Mouse (Mus musculus) kidney, adult 9 months (tissue): ENCODE measurements around the gene Ahctf1.
"Not testable (repeated sequence)": the region's sequence is repeated elsewhere in the genome, so short reads cannot be mapped to it uniquely, and the experiment has no call there.

Experiments used
- DNase-seq: peaks from one replicate; pipeline ENCODE4 v3.0.0; 2022

Ahctf1 gene

DNA sequence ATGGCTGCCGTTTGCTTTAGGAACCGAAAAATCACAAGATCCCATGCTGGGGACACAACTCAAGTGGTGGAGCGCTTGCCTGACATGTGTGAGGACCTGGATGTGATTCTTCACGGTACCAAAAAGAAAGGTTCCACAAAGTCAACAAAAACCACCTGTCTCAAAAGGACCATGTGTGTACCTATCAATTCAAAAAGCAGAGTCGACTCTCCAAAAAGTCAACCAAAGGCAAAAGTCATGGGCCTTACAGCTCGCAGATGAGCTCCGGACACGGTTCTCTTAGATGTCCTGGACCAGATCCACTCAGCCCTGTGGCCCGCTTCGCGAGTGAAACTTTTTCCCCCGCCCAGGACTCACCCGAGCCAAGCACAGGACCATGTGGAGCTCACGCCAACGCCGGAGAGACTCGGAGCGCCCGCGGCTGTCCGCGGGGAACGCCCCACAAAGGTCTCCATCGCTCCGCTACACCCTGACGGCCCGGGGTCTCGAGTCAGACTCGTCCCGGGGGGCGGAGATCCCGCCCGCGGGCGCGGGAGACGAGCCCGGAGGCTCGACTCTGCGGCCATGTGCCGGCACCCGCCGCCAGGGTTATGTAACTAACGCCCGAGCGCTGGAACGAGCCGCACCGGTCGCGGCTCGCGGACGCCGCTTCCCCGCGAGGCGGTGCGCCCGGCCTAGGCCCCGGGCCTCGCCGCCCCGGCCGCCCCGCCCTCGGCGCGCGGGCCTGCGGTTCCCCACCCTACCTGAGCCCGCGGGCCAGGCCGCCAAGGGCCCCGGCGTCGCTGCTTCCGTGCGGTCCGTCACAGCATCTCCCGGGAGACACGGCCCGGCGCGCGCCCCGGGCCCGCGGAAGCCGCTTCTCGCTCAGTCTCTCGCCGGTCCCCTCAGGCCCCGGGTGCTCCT lies 619 bp downstream of the Ahctf1 start, which contains the start of gene Gm10518:
TSS of gene Gm10518 (plus strand) at position 767 of the 903 bp plus-strand sequence.
- peak; percentile 70 for DNase-seq

- DNase-seq, result no peak
These were observed 4.7 kb downstream of the Ahctf1 start for GRCm38 (mm10) chr1:179798794-179799193.

- no peak for DNase-seq
These were observed 16.2 kb downstream of the Ahctf1 start for GRCm38 (mm10) chr1:179787281-179787680.

DNA sequence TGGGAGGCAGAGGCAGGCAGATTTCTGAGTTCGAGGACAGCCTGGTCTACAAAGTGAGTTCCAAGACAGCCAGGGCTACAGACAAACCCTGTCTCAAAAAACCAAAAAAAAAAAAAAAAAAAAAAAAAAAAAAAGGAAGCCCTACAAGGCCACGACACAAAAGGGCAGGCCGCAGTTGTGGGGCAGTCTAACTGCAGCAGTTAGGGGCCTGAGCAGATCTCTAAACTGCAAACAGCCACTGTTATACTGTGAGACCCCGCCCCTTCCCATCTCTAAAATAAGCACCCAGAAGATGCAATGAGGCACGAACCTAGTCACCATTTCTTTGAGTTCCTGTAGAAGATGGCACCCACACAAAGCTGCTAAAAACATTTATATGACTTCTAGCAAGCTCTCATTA lies 18.0 kb downstream of the Ahctf1 start:
- DNase-seq, result no peak

DNA sequence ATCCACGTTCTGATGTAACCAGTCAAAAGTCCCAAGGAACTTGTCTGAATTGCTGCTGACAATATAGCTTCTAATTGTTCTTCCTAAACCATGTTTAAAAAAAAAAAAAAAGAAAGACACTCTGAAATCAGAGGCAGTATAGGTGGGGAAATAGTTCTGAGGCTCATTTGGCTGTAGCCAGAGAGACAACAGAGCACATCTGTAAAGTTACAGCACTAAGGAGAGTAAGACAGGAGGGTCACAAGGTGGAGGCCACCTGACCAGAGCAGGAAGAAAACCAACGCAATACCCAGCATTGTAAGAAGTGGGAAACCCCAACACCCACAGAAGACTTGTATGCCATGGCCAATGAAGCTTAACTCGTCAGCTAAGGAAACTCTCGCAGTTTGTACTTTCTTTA lies 19.4 kb downstream of the Ahctf1 start:
- DNase-seq, result no peak

GRCm38 (mm10) chr1:179776831-179777230 lies 26.6 kb downstream of the Ahctf1 start:
- DNase-seq, result no peak

DNA sequence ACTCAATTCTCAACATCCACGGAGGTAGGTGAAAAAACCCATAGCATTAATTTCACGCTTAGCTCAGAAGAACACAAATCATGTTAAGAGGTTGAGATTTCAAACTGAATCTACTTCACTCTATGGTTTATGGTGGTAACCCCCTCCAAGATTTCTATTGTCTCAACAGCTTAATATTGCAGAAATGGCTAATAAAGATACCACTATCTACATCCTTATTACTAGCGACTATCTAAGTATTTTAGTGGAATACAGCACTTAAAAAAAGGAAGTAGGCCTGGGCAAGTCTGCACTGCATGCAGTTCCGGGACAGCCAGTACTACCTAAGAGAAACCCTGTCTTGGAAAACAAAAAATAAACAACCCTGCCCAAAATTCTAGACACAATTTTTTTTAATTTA lies 42.9 kb downstream of the Ahctf1 start:
- DNase-seq, result no peak

- no peak for DNase-seq
These were observed 43.4 kb downstream of the Ahctf1 start for GRCm38 (mm10) chr1:179760086-179760485.

- DNase-seq, result no peak
These were observed 47.0 kb downstream of the Ahctf1 start for GRCm38 (mm10) chr1:179756477-179756876.

- DNase-seq, result no peak
These were observed 50.5 kb downstream of the Ahctf1 start for GRCm38 (mm10) chr1:179753006-179753405.

GRCm38 (mm10) chr1:179752276-179752675 lies 51.2 kb downstream of the Ahctf1 start:
- DNase-seq, result no peak

- no peak for DNase-seq
These were observed 58.3 kb downstream of the Ahctf1 start, which contains the start of gene Kif28 for GRCm38 (mm10) chr1:179745171-179745570. TSS of gene Kif28 (minus strand) at chr1:179745271.

DNA sequence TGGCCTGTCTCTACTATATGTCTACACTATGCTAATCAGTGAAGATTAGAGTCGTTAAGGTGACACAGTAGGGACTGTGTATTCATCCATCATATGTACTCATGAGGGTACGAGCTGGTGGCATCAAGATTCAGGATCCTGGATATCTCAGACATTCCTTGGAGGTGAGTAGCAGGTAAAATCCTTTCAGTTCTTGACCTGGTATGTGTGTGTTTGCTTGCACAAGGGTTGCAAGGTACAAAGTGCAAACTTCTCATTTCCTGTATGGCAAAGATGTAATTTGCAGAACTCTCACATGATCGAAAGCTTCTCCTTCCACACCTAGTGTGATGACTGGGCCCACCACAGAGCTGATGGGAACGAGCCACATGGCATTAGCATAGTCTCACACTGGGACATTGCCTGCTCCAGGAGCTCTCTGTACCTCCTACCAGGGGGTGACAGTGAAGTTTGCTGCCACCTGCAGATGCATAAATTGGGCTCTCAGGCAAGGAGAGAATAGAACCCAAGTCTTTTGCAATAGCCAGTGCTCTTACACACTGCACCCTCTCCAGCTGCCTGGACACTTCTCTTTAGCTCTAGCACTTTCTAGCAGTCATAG lies 59.8 kb downstream of the Ahctf1 start:
- no peak for DNase-seq

GRCm38 (mm10) chr1:179736483-179736882 lies 67.0 kb downstream of the Ahctf1 start:
- no peak for DNase-seq

GRCm38 (mm10) chr1:179734500-179735474 lies 68.7 kb downstream of the Ahctf1 start:
- peak; percentile 65 for DNase-seq

DNA sequence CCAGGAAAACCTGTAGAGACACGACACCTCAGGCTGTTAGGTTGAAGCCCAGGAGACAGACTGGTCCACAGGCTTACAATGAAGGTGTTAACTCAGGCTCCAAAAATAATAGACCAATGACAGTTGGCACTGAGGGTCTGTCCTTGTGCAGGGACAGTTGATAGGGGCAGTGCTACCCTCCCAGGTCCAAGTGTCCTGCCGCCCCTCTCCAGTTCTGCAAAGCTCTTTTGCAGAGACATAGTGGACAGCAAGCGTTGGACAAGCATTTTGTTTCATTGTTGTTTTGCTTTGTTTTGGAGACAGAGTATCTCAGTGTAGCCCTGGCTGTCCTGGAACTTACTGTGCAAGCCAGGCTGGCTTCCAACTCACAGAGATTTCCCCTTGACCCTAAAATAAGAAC lies 72.1 kb downstream of the Ahctf1 start:
- DNase-seq, result no peak

- no peak for DNase-seq
These were observed 74.8 kb downstream of the Ahctf1 start for GRCm38 (mm10) chr1:179728661-179729060.

- DNase-seq, result no peak
These were observed 80.5 kb downstream of the Ahctf1 start for GRCm38 (mm10) chr1:179722811-179723469.

GRCm38 (mm10) chr1:179715786-179716185 lies 87.7 kb downstream of the Ahctf1 start:
- no peak for DNase-seq

DNA sequence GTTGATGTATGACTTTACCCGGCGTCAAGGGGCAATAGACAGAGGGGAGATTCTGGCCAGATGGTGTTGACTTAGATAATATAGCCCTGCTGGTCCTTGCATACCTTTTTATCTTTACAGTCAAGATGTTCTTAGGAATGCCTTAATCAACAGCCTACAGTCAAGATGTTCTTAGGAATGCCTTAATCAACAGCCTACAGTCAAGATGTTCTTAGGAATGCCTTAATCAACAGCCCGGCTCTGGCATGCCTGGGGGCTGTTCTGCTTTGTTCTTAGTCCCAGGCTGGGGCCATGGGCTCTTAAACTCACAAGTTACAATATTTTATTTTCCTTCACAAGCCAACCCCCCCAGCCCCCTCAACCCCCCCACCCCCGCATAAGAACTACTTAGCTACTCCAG lies 88.2 kb downstream of the Ahctf1 start:
- DNase-seq, result not testable (repeated sequence)

DNA sequence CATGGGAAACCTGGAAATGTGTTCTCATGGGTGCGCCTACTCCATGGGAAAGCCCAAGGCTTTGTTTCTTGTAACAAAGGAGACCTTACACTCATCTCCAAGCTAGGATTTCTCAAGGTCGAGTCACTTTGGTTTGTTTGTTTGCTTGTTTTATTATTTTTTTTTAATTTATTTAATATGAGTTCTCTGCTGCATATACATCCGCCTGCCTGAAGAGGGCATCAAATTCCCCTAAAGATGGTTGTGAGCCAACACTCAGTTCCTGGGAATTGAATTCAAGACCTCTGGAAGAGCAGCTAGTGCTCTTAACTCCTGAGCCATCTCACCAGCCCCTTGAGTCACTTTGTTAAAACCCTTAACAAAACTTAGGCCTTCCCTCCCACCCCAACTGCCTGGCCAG lies 90.1 kb downstream of the Ahctf1 start:
- DNase-seq, result no peak

- DNase-seq, result no peak
These were observed 90.8 kb downstream of the Ahctf1 start for GRCm38 (mm10) chr1:179712658-179713057.
